Mouse (Mus musculus): ENCODE measurements at regions not wholly inside any gene's neighbourhood (a gene's known extent, or its start where the extent isn't known, plus 50 kb on each side); places are given as distances from the start of the nearest gene placed in this dataset.
A peak's percentile ranks its signal among the peaks of the same experiment; 100 is the strongest.

DNA sequence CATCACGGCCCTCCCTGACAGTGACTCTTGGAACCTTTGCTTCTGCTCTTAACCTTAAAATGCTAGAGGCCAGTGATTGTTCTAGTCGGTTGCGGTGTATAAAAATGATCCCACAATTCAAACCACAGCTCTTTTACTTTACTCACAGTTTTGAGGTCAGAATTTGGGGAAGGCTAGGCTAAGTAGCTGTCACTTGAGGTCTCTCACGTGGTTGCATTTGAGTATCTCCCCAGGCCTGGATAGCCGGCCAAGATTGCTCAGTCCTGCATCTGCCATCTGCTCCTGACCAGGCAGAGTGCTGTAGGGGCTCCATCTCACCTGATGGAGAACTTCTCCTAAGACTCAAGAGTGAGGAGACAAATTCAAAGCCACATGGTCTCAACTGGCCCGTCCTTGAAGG lies 94.5 kb downstream of the Olfr267 start:
- no peak overlapping the region for H3K4me2 ChIP-seq
- no peak overlapping the region for H3K4me3 ChIP-seq (replicated peaks)
- no peak overlapping the region for H3K9ac ChIP-seq
- H3K27me3 ChIP-seq = no peaks in the 10 kb centered on the region
- no peaks in the 10 kb centered on the region for H3K9me3 ChIP-seq
- no peak for ATAC-seq (ENCODE audit: low FRiP score)
- no peaks in the 10 kb centered on the region for H3K36me3 ChIP-seq (replicated peaks)
- no peaks in the 10 kb centered on the region for H3K4me1 ChIP-seq
- no peak overlapping the region for H3K27ac ChIP-seq
- WGBS = 86% methylated on average over 6 of the region's 6 CpGs

DNA sequence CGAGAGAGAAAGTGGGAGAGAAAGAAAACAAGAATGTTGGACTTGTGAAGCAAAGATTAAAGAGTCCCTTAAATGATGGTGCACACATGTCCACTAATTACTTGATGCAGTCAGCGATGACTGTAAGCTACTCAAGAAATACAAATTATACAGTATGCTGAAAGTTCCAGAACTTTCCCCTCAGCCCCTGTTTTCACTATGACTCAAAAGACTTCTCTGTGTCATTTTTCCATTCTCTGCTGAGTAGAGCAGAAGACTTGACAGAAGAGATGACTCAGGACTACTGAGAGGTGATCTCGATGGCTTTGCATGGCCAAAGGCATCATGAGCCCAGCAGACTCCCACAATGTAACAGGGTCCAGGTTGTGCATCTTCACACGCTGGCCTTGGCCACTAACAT lies 105.6 kb downstream of the Olfr267 start:
- H3K9me3 ChIP-seq = 0 out of 2 replicates have a peak, but pooled peaks cover 2% of the 10 kb centered on the region
- 86% methylated on average over 4 of the region's 4 CpGs for WGBS
- H3K9ac ChIP-seq = no peak overlapping the region
- no peaks in the 10 kb centered on the region for H3K4me1 ChIP-seq
- H3K27ac ChIP-seq = no peak overlapping the region
- H3K36me3 ChIP-seq (replicated peaks) = no peaks in the 10 kb centered on the region
- no peak overlapping the region for H3K4me3 ChIP-seq (replicated peaks)
- H3K4me2 ChIP-seq = no peak overlapping the region
- H3K27me3 ChIP-seq = no peaks in the 10 kb centered on the region
- ATAC-seq (ENCODE audit: low FRiP score) = no peak

DNA sequence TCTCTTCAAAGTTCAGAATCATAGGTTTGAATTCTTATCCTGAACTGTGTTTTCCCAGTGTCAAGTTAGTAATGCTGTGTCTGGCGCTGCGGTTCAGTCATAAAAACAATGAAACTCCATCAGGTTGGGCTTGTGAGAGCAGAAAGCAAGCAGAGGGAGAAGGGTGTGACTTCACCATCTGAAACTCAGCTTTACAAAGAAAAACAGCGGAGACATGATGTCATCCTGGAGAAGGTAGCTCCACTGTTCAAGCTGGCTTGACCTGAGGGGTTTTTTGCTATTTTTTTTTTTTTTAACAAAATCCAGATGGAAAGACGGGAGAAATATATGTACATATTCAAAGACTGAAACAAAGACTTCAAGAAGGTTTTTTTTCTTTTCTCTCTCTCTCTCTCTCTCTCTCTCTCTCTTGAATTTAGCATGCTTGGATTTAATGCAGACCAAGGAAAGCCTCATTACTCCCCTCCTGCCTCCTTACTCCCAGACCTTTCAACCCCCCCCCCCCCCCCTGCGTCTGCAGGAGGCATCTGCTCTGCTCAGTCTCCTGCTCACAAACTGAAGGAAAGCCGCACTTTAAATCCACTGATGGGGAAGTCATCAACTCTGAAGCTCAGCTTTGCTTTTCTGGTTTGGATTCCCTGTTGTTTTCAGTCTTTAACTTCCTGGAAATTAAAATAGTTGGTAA lies 109.7 kb downstream of the Olfr267 start:
- ATAC-seq (ENCODE audit: low FRiP score) = peak; percentile 30; the same call in 1 of the 2 replicates
- Histone ChIP-seq H3K9me3 (no peaks in the 10 kb centered on the region), H3K4me2 (no peak overlapping the region), H3K4me1 (no peaks in the 10 kb centered on the region), H3K27me3 (peaks cover 12% of the 10 kb centered on the region; the same call in 1 of the 2 replicates), H3K4me3 (replicated peaks) (no peak overlapping the region), H3K9ac (no peak overlapping the region), H3K27ac (no peak overlapping the region), H3K36me3 (replicated peaks) (no peaks in the 10 kb centered on the region)
- WGBS = 33% methylated on average over 6 of the region's 6 CpGs

DNA sequence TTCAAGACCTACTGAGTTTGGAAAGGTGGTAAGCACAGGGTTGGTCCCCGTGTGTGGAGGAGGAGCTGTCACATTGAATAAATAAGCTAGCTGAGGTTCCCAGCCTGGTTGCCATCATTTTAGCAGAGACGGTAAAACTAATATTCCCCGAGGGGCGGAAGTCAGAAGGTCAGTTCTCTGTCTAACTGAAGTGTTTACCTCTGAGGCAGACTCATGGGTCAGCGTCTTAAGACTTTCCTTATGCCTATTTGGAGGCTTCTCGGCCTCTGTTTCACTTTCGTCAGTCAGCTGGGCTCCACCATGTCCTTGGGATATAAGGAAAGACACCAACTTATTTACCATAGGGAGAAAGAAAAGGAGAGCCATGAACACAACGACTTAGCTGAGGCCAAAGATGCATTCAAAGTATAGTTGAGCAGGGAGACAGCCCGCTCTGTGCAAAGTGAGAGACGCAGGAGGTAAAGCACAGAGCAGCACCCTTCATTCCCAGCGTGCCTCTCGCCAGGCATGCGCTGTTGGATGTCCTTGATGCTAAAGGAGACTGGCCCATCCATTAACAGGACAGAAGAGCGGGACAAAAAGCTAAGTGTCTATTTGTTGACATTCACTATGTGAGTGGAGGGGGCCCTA lies 116.0 kb downstream of the Olfr267 start:
- Histone ChIP-seq H3K27me3 (peaks cover 19% of the 10 kb centered on the region), H3K4me2 (peak overlapping the region; percentile 32), H3K9me3 (no peaks in the 10 kb centered on the region), H3K27ac (peak overlapping the region; percentile 66), H3K4me3 (replicated peaks) (no peak overlapping the region), H3K9ac (no peak overlapping the region), H3K36me3 (replicated peaks) (no peaks in the 10 kb centered on the region), H3K4me1 (peaks cover 22% of the 10 kb centered on the region)
- 35% methylated on average over 14 of the region's 14 CpGs for WGBS
- no peak for ATAC-seq (ENCODE audit: low FRiP score)

DNA sequence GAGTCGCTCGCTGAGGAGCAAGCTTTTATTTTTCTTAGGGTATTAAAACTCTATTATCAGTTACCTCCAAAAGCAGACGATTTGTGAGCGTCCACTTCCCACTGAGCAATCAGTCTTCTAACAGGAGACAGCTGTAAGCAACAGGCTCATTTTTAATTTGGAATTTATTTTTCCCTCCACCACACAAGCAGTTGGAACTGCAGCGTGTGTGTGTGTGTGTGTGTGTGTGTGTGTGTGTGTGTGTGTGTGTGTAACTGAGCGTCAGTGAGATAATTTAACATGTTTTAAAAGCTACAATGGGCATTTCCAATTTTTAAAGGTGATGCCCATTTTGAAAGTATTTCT lies 116.6 kb downstream of the Olfr267 start:
- Histone ChIP-seq H3K27me3 (peaks cover 21% of the 10 kb centered on the region), H3K9me3 (no peaks in the 10 kb centered on the region), H3K4me1 (peaks cover 22% of the 10 kb centered on the region), H3K4me3 (replicated peaks) (no peak overlapping the region; the same call in 1 of the 2 replicates), H3K36me3 (replicated peaks) (no peaks in the 10 kb centered on the region), H3K9ac (no peak overlapping the region), H3K27ac (peak overlapping the region; percentile 73), H3K4me2 (peak overlapping the region; percentile 42)
- peak; percentile 76 for ATAC-seq (ENCODE audit: low FRiP score)
- 2% methylated on average over 6 of the region's 6 CpGs for WGBS

DNA sequence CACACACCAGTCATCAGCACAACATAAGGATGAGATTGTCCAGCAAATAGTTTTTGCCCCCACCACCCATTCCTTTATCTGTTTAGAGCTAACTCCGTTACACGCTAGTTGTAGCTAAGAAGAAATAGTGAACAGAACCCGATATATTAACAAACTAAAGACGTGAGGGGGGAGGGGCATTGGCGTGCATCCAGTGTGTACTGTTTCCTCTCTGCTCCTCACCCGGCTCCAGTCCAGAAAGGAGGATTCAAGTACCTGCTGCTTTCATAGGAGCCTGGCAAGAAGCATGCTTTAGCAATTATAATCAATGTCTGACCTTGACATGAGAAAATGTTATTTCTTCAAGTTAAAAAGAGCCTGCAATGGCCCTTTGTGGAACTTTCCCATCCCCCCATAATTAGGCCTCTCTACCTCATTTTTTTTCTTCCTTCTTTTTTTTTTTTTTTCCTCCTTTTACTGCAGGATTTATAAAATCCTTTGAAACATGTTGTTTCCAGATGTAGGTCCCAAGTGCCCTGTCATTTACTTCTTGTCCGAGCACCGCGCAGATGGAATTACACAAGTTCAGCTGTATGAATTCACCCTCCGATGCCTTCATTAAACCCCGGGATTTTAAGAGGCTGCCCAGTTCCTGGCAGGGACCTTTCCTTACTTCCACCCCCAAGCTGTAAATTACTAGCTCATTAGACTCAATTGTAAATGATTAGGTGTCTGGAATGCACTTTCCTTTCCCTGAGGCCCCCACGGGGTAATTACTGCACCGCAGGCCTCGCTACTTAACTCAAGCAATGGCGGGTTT lies 116.6 kb upstream of the Lpar1 start:
- Histone ChIP-seq H3K27me3 (peaks cover 18% of the 10 kb centered on the region), H3K4me1 (peaks cover 22% of the 10 kb centered on the region), H3K36me3 (replicated peaks) (no peaks in the 10 kb centered on the region), H3K9ac (no peak overlapping the region), H3K4me3 (replicated peaks) (no peak overlapping the region; the same call in 1 of the 2 replicates), H3K27ac (peak overlapping the region; percentile 73), H3K4me2 (peak overlapping the region; percentile 42), H3K9me3 (no peaks in the 10 kb centered on the region)
- peak; percentile 93 for ATAC-seq (ENCODE audit: low FRiP score)
- 6% methylated on average over 15 of the region's 15 CpGs for WGBS

DNA sequence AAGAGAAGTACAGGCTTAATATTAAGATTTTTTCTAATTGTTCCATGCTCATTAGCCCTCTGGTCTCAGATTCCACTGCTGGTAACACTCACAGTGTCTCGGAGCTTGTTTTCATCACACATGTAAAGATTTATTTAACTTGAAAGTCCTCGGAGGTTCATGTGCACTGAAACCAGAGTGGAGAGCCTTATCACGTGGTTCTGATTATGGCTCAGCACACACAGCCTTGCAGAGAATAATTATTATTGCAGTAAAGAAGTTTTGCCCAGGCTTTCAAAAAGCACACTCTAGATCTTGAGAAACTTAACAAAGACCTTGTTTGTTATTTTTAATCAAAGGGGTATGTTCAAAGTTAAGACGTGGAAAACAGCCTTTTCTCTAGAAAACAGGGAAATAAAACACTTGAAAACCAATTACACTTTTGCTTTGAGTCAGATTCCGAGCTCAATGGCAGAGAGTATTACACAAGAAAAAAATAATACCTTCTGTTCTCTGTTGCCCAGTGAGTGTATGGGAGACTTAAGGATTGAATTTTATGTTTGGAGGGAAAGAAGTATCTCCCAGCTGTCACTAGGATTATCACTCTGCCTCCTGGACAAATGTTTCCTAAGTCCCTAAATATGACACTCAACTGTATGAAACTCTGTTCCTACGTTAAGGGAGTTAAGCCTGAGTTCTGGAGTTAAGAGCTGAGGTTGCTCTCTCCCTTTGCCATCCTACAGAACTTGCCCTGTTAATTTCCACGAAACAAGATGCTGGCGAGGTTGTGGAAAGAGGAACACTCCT lies 114.9 kb upstream of the Lpar1 start:
- no peak overlapping the region for H3K4me2 ChIP-seq

DNA sequence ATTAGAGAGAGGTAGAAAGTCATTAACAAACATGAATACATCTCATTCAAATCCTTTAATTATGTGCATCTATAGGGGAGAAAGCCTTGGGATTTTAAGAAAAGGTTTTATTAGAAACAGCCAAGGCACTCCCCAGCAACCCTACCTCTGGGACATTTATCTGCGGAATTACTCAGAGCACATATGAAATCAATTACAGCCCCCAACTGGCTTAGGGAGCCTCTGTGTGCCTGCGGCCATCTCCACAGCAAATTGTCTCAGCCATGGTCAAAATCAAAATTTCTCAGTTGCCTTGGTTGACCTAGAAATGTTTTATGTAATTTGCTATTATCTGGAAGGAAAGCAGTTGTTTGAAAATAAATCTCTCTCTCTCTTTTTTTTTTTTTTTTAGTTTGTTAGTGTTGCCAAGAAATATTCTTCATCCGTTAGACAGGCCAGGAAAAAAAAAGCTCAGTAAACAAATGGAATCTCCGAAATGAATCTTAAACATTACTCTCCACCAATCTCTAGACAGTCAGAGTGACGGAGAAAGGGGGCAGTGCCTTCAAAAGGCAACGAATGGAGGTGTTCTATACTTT lies 110.0 kb upstream of the Lpar1 start:
- no peaks in the 10 kb centered on the region for H3K36me3 ChIP-seq (replicated peaks)
- H3K9ac ChIP-seq = no peak overlapping the region
- H3K4me1 ChIP-seq = no peaks in the 10 kb centered on the region
- no peak for ATAC-seq (ENCODE audit: low FRiP score)
- no peak overlapping the region for H3K4me2 ChIP-seq
- peaks cover 17% of the 10 kb centered on the region; the same call in 1 of the 2 replicates for H3K27me3 ChIP-seq
- no peaks in the 10 kb centered on the region for H3K9me3 ChIP-seq
- no peak overlapping the region for H3K27ac ChIP-seq
- H3K4me3 ChIP-seq (replicated peaks) = no peak overlapping the region
- 68% methylated on average over 6 of the region's 6 CpGs for WGBS

More for the DNA sequence above, 114.9 kb upstream of the Lpar1 start:
- peaks cover 22% of the 10 kb centered on the region for H3K27me3 ChIP-seq
- no peak overlapping the region for H3K27ac ChIP-seq
- H3K4me3 ChIP-seq (replicated peaks) = no peak overlapping the region
- H3K36me3 ChIP-seq (replicated peaks) = no peaks in the 10 kb centered on the region
- H3K9me3 ChIP-seq = no peaks in the 10 kb centered on the region
- no peak overlapping the region for H3K9ac ChIP-seq
- WGBS = 37% methylated on average over 8 of the region's 8 CpGs
- peaks cover 22% of the 10 kb centered on the region for H3K4me1 ChIP-seq
- ATAC-seq (ENCODE audit: low FRiP score) = no peak

DNA sequence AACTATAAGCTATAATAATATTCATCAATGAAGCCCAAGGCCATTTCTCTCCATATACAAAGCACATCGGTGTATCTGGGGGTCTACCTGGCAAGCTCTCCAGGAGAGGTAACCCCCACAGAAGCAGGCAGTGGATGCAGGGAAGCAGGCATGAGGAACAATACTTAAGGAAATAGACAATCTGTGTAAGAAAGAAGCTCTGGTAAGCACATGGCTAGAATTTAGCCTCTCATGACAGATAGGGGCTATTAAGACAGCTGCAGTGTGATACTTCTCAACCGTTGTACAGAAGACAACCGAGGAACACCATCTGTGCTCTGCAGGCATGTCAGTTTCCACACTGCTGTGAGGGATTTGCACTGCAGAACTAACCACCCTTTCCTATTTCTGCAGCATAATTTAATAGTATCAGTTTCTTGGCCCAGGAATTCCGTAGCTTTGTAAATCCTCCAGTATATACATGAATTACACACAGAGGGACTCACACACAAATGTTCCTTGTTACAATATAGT lies 108.1 kb upstream of the Lpar1 start:
- no peak overlapping the region for H3K4me2 ChIP-seq
- 80% methylated on average over 4 of the region's 4 CpGs for whole genome bisulfite sequencing
- H3K36me3 ChIP-seq (replicated peaks) = no peaks in the 10 kb centered on the region
- peaks cover 17% of the 10 kb centered on the region; the same call in 1 of the 2 replicates for H3K27me3 ChIP-seq
- ATAC-seq (ENCODE audit: low FRiP score) = no peak
- H3K4me1 ChIP-seq = no peaks in the 10 kb centered on the region
- H3K9ac ChIP-seq = no peak overlapping the region
- H3K9me3 ChIP-seq = no peaks in the 10 kb centered on the region
- H3K27ac ChIP-seq = 0 out of 2 replicates have a peak overlapping the region, but pooled peaks have one; percentile 11
- H3K4me3 ChIP-seq (replicated peaks) = no peak overlapping the region

DNA sequence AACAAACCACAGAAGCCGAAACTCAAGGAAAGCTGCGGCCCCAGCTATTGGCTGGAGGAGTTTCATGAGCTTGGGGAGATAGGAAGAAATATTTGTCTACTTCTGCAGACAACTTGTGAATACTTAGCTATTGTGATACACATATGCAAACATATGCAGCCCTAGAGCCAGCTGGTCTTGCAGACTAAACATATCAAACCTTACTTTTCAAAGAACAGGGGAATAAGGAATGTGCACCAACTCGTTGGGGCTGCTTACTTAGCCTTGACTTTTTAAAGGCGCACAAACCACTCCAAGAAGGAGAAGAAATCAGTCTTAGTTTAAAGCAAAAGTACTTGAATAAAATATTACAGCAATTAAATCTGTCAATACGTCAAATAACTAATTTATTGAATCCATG lies 106.8 kb upstream of the Lpar1 start:
- Histone ChIP-seq H3K36me3 (replicated peaks) (no peaks in the 10 kb centered on the region), H3K9ac (no peak overlapping the region), H3K27me3 (peaks cover 9% of the 10 kb centered on the region; the same call in 1 of the 2 replicates), H3K9me3 (no peaks in the 10 kb centered on the region), H3K4me2 (no peak overlapping the region), H3K4me3 (replicated peaks) (no peak overlapping the region), H3K27ac (no peak overlapping the region), H3K4me1 (no peaks in the 10 kb centered on the region)
- WGBS = 74% methylated on average over 5 of the region's 5 CpGs
- ATAC-seq (ENCODE audit: low FRiP score) = no peak

DNA sequence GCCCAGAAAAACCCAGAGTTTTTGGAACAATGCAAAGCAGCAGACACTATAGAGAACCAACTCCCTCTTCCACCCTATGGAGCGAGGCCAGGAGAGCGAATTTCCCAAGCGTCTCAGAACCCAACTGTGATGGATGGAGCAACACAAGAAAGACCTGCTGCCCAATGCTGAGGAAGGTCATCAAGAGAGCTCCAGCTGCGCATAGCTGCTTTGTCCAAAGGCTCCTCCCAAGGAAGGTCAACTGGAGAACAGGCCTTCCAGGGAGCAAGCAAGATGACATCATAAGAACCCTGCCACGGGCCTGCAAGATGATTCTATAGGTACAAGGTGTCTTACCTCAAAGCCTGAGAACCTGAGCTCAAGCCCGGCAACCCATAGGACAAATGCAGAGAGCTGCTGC lies 104.5 kb upstream of the Lpar1 start:
- Histone ChIP-seq H3K36me3 (replicated peaks) (no peaks in the 10 kb centered on the region), H3K4me1 (no peaks in the 10 kb centered on the region), H3K9me3 (no peaks in the 10 kb centered on the region), H3K27ac (no peak overlapping the region), H3K9ac (no peak overlapping the region), H3K4me2 (no peak overlapping the region), H3K4me3 (replicated peaks) (no peak overlapping the region), H3K27me3 (no peaks in the 10 kb centered on the region)
- 84% methylated on average over 6 of the region's 6 CpGs for WGBS
- no peak for ATAC-seq (ENCODE audit: low FRiP score)

All from forebrain, embryonic 12.5 days (tissue).